Mouse (Mus musculus): ENCODE measurements around the gene Gm29582. TPM values are rescaled to one million over a fixed set of nuclear protein-coding genes. Genes with fewer than 3 reads are reported as not detected.

Gene Gm29582
- not detected for polyA plus RNA-seq (2014; fragmentation: Illumina TruSeq; extraction: RNeasy Lipid Tissue Mini Kit (QIAGEN cat#74804); ENCODE audit: low read depth, low replicate concordance)

DNA sequence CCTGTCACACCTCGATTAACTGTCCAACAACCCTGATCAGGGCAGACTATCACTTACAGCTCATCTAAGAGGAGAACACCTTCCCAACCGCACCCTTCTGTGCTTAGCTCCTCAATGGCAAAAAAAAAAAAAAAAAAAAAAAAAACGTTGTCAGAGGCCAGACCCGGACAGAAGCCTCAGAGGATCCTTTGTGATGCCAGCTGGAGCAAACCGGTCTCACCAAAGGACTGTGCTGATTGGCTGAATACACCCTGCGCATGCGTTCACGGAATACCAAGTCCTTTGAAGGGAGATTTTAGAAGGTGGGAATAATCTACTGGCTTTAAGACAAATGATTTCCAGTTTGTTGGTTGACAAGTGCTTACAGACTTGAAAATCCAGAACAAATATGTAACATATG is at the start of gene Gm29582:
Gene Gm29582, minus strand, starts transcription at position 101 of the 400 bp plus-strand sequence.

Measured in adipose tissue, adult 10 weeks (tissue).